Mouse (Mus musculus): ENCODE results near the gene Eif1b.

DNA sequence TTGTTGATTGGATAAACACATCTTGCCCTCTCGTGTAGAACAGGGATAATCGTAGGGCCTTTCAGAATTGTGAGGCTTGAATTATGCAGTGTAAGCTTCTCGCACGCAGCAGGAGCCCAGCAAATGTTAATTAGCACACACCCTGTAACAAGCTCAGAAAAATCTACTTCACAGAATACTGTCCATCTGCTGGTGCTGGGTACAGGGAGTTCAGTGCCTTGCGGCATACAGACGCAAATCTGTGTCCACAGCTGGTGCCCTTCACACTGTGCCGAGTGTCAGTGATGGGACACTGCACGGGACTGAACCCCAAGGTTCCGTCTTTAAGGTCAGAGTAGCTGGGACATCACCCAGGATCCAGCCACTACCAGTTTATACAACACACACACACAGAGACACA lies 47.4 kb upstream of the Eif1b start:
- no peak for TF ChIP-seq POLR2A (IDR thresholded peaks at IDR 0.05; ENCODE audit: low read depth, low read length)
- no peak for TF ChIP-seq TCF12 (IDR thresholded peaks at IDR 0.05; ENCODE audit: low read depth, low read length)
- no peak for TF ChIP-seq KAT2A (IDR thresholded peaks at IDR 0.05; ENCODE audit: insufficient replicate concordance, low read length)
- TF ChIP-seq NELFE (IDR thresholded peaks at IDR 0.05; ENCODE audit: low read depth, low read length), result no peak
- TF ChIP-seq SMC3 (IDR thresholded peaks at IDR 0.05; ENCODE audit: low read depth, low read length), result no peak
- no peak for TF ChIP-seq EP300 (IDR thresholded peaks at IDR 0.05; ENCODE audit: low read length)

Data from CH12.LX (cell line).